Mouse (Mus musculus) adrenal gland, postnatal 4 days (tissue): Measurements from ENCODE around the gene Cngb1. TPM values are rescaled to one million over a fixed set of nuclear protein-coding genes. Genes with fewer than 3 reads are reported as not detected.

Source experiments
- DNase-seq, 2 experiments: peaks; one replicate each; pipeline ENCODE4 v3.0.0; 2021 to 2022; ENCODE audit warnings: low spot score in 2 of 2, mixed read lengths in 2 of 2
- long read RNA-seq, 2 experiments: library from polyadenylated mRNA; stranded (forward); transcript quantifications; one replicate each; pipeline ENCODE4 v2.0.0; 2021
- total RNA-seq, 2 experiments: library from RNA; stranded (reverse); gene quantifications; 2 replicates each; pipeline ENCODE4 v1.2.3; 2021

The Cngb1 gene
- 1 to 10 TPM; 2.1 to 2.3 TPM for total RNA-seq
- long read RNA-seq, experiment 1, partial matches to known transcripts: 0 of 1 reads
- long read RNA-seq, experiment 1, other reads (novel, unspliced or antisense): 0 of 1 reads
- long read RNA-seq, experiment 2, partial matches to known transcripts: 0 of 2 reads
- long read RNA-seq, experiment 2, other reads (novel, unspliced or antisense): 1 of 2 reads

DNA sequence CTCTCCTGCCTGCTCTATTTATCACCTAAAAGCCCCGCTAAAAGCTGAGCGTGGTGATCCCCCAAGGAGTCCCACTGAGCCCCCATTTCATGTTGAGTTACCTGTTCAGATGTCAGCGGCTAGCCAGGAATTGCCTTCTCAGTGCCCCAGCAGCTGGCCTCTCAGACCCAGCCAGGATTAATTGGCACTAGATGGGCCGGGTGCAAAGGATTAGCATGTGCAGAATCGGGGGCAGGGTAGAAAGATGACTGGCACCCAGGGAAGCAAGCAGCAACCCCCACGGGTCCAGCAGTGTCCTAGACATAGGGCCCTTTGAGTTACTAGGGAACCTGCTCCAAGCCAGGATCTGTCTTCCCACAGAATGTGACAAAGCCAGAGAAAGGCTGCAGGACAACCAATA, at the start of gene Cngb1:
Gene Cngb1, minus strand, starts transcription at position 155 of the 400 bp plus-strand sequence.
- DNase-seq: no peak

DNA sequence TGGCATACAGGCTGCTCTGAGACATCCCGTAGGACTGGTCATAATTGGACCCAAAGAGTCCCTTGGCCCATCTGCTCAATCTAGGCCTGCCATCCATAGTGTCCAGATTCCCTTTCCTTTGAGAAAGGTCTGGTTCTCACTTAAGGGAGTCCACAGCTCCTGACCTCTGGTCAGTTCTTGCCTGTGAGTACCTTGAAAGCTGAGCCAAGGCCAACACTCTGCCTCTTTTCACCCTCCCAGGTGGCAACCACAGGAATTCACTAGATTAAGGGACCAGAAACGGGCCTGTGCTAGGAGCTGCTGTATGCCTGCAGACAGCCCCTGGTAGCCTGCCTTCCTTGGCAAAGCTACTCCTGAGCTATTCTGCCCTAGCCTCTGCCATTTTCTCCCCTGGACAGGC, 48.2 kb upstream of the Cngb1 start:
- no peak for DNase-seq

DNA sequence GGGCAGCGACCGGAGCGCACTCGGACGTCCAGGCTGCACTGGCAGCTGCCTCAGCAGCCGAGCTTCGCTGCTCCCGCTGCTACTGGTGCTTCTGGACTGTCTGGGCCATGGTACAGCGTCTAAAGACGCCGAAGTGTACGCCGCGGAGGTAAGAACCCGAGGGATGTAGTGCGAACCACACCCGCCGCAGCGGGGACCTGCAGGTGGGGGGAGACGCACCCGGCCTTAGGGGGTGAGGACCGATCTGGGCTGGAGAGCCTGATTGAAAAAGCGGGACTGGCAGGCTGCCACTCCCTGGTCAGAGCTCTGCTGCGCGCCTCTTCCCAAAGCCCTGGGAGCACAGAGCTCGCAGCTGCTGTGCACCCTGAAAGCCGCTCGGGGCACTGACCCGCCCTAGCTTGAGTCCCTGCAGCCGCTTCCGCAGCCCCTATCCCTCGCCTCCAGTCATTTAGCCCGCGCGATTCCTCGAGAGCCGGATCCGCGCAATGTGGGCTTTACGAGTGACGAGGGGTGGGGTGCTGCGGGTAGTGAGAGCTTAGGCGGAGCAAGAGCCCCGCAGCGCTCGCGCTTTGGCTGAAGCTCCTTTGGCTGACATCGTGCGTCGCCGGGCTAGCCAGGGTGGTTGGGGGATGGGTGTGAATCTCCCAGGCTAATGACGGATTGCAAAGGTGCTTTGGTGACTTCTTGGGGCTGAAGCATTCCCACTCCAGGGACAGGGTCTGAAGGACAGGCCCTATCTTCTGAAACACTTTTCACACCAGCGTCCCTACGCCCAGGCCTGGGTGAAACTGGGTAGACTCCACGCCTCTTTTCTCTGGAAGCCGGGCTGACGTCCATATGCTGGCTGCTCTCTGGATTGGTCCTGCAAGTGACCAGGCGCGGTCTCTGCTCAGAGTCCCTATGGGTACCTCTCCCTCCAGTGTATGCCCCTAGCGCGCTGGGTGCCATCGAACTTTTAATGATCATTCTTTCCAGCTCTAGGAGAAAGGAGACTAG, 46.8 kb upstream of the Cngb1 start:
- peak in 1 of 2 experiments; percentile 20 for DNase-seq

DNA sequence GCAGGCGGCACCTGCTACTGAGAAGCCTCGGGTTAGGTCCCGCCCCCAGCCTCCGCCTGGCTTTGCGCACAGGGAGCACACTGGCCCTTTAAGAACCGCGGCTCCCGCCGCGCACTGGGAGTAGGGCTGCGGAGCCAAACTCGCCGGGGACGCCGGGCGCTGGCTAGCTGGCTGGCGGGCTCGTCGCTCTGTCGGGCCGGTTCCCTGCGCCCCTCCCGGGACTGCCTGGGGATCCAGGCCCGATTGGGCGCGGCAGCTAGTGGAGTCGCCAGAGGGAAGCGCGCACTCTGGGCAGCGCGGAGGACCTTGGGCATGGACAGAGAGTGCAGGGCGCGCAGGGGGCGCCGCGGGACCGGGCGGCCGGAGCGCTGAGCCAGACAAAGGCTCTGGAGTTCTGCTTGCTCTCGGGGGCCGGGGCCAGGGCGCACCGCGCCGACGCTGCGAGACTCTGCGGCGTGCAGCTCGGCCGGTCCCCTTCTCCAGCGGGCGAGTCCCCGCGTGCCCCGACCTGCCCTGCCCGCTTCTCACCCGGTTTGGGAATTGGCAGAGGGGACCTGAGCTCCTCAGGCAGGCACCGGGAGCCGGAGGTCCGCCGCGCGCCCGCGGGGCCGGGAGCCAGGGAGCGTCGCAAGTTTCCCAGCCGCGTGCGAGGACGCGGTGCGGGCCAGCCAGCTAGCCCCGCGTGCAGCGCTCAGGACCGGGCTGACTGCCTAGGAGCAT, 45.9 kb upstream of the Cngb1 start, which contains the start of gene Mmp15:
Gene Mmp15, plus strand, starts transcription at position 118 of the 720 bp plus-strand sequence.
- peak; percentile 32 to 58 for DNase-seq

DNA sequence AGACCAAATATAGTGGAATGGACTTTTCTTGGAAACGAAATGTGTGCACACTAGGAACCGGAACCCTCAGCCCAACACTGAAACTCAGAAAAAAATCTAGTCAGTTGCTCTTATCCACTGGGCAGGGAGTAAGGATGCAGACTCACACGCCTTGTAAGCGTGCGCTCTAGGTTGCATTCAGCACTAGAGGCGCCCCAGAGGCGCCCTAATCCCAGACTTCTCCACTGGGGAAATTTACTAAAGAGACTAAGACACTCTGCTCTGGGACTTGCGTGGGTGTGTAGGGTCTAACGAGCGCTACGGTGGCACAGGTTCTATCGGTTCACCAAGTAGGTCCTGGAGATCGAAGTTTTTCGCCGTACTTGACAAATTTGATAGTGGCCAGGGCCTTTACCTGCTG, 45.1 kb upstream of the Cngb1 start:
- DNase-seq: no peak

DNA sequence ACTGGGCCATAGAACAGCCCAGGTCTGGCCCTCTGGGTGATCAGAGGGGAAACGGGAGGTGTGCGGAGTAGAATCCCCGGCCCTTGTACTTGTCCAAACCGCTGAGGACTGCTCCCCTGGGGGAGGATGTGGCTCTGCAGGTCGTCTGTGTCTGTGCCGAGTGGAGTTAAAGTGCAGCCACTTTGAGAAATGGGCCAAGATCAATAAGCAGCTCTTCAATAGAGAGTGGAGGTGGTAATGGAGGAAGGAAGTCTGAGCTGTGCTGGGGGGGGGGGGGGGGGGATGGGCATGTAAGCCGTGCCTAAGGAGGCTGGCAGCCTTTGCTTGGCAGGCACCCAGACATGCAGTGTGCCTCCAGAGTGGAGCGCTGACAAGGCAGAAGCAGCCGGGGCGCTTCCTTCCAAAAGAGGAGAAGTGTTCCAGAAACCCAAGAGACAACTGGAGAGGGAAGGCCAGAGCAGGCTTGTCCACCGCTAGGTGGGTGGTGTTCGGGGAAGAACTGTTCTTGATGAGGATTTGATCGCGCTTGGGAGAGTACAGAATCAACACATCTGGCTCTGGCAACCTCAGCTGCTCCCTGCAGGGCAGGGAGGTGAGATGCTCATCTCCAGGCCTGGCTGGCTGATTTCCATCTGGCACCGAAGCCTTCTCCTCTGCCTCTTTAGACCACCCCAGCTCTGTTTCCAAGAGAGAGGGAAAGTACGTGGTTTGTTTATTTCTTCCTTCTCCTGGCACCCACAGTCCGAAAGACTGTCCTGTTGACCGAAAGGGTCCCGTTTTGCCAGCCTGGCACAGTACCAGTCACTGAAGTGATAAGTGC, 42.6 kb upstream of the Cngb1 start:
- no peak for DNase-seq

DNA sequence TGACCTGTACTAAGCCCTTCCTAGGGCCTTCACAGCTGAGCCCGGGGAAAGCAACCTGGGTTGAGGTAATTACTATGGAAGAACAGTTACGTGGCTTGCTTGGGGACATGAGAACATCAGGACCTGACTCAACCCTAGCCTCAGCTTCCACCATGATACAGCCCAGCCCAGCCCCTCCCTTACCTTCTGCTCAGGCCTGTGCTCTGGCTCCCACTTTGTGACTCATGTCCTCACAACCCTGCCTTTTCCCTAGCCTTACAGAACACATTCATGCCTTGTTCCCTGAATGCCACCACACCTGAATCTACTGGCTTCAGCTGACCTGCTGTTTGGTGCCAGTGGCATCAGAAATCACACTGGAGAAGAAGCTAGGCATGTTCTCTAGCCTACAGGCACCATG, 42.0 kb upstream of the Cngb1 start:
- DNase-seq: no peak

DNA sequence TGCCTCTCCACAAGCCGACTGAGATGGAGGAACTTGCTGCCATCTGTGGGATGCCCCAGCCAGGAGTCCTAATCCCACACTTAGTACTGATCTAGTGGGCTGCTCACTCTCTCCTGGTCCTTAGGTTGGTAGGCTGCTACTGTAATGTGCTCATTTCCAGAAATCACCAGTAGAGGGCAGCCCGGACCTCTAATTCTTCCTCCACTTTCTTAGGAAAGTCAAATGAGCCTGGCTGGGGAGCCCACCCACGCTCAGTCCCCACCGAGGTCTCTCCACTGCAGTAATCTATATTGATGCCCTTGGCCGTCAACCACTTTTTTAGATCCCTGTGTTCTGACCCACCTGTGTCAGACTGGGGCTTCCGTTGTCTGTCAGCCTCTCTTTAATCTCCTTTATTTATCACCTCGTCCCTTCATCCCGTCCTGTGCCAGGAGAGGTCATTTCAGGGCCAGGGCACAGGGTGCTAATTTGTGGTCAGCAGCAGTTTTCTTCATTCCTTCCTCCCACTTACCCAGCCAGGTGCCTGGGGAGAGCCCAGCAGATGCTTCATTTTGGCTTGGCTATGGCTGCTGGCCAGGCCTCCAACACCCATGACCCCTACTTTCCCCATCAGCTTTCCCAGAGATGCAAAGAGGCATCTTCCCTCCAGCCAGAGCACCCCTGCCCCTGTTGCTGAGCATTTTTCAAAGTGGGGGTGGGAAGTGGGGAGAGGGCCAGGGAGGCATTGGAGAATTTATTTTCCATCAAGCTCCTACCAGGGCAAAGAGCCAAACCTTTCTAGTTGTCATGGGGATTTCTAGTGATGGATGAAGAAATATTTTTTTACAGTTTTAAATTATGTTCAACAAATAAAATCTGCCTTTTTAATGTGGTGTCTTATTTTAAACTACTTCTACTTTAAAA, 40.5 kb upstream of the Cngb1 start:
- peak; percentile 36 to 37 for DNase-seq

DNA sequence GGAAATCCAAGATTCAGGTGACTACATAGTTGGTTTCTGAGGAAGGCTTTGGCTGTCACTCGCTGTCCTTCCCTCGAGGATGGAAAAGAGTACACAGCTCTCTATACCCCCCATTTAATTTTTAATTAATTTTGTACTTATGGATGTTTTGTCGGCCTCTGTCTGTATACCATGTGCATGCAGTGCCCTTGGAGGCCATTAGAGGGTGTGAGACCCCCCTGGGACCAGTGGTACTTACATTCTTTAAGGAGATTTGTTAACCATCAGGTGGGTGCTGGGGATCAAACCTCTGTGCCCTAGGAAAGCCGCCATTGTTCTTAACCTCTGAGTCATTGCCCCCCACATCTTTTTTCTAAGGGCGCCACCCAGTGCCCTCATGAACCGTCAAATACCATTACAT, 38.3 kb upstream of the Cngb1 start:
- DNase-seq: no peak

DNA sequence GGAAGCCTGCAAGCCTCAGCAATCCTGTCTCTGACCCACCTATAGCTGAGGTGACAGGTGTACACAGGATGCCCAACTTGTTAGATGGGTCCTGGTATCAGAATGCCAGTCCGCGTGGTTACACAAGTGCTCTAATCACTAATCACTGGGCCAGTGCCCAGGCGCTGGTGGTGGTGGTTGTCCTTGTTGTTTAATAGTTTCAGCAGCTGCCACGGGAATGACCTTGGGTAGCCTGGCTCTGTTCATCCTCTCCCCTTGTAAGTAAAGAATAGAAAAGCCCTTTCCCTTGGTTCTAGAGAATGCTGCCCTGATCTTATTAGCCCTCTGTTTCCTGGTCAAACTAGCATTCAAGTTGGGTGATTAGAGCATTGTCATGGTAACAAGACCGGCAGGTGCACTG, 35.3 kb upstream of the Cngb1 start:
- no peak for DNase-seq

DNA sequence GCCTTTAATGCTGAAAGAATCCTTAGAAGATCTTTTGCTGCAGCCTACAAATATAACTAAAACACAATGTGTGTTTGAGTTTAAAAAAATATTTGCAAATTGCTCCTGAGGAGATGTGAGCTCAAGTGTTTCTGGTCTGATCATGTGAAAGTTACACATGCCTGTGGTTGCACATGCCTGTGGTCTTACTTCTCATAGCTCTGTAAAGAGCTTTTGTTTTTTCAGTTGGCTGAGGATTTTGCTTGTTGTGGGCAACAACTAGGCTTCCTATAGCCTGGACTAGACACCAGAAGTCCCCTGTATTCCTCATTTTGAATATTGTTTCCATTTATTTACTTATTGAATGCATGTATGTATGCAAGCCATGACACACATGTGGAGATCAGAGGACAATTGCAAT, 30.0 kb upstream of the Cngb1 start:
- no peak for DNase-seq

DNA sequence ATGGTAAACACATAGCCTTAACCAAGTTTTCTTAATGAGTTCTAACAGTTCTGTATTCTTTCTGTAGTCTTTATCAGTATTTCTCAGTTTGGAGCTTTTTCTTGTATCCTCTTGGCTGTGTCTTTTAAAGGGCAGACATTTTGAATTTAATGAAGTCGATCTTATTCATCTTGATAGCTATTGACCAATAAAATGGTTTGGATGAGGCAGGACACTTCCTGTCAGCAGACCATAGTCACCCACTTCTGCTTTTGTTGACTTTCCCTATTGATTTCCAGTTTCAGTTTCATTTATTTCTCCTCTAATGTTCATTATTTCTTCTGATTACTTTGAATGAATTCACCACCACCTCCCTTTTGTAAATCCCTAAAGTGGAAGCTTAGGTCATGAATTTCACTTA, 29.3 kb upstream of the Cngb1 start:
- no peak for DNase-seq

DNA sequence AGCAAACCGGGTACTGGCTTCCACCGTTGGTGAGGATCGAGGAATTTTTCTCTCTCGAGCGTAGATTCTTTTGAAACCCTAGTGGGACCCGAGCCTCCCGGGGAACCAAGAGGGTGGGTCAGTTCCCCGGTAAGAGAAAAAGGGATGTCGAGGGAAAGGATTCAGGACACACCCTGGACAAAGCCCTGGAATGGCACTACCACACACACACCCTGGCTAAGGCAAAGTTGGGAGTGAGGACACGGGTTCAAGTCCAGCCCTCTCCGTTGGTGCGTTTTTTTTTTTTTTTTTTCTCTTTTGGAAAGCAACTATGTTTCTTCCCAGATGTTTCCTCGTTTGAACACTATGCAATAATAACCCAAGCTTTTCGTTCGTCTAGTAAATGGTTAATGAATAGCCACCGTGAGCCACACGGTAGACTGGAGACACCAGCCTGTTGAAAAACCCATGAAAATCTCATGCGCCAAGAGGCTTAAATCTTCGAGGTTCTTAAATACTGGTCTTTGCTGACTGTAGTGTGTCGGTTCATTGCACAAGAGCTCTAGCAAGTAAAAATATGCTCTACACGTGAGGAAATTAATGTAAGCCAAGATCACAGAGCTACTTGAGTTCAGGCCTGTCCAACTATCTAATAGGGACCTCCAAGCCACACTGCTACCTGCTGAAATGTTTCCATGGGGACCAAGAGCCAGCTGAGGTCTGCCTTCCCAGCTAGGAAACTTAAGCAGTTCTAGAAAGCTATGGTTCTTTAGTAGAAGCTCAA, 26.2 kb upstream of the Cngb1 start:
- no peak for DNase-seq

DNA sequence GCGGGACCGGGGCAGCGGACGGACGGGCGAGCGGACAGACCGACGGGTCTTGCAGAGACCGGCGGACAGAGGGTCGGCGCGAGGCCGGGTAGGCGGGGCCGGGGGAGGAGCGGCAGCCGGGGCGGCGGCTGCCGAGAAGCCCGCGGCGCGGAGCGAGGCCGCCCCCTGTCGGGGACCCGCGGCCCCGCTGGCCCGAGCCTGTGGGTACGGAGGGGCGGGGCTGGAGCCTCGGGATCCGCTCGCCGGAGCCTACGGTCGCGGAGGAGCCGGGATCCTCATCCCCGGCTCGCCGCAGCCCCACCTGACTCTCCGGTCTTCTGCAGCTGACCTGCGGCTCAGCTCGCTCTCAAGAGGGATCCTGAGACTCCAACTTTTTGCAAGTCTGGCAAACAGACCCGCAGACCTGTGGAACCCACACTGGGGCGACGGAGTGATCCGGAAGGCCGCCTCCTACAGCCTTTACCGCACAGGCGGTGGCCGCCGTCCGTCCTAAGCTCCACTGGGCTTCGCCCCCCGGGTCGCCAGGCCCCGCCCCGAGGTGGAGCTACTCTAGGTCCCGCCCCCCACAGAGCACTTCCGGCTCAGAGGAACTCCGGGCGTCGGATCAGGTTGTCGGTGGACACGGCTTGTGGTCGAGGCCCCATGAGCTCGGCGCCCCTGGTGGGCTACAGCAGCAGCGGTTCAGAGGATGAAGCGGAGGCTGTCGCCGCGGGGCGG, 25.5 kb upstream of the Cngb1 start, which contains the start of the genes Zfp319 and Usb1:
Gene Zfp319, minus strand, starts transcription at position 231 of the 717 bp plus-strand sequence.
Gene Usb1, plus strand, starts transcription at position 565 of the 717 bp plus-strand sequence.
- DNase-seq: peak; percentile 93 to 96

DNA sequence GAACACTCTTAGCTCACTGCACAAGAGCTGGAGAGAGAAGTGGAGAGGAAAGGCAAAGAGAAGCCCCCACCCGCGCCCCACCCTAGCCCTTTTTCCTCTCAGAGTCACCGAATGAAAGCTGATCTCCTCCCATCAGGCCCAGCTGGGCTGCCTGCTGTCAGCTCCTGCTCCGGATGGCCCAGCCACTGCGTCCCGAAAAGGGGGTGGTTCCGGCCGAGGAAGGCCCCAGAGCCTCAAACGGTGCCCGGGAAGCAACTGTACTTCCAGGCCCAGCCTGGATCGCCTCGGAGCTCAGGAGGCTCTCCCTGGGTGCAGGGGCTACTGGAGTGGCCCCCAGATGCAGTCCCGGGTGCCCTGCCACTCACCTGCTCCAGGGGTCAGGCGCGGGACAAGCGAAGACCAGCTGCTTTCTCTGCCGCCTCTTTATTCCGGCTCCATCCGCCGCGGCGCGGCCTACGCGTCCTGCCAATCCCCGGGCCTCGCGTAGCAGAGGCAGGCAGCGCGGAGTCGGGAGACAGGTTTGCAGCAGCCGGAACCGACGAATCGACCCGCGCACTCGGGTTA, 24.9 kb upstream of the Cngb1 start:
- DNase-seq: peak in 1 of 2 experiments; percentile 45

DNA sequence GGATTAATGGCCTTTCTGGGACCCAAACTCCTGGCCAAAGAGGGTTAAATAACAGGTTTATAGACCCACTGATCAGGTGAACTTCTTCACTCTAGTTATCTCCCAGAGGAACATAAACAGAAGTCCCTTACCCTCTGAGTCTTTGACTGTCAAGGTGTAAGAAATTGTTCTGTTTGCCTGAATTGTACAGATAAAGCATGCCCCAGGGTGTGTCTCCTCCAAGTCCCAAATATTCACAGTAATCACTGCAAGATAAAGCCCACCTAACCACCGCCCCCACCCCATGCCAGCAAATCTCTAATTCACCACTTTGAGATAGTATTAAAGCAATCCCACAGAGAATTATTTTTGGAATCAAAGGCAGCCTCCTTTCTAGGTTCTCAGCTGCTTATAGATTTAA, 24.0 kb upstream of the Cngb1 start:
- DNase-seq: no peak

DNA sequence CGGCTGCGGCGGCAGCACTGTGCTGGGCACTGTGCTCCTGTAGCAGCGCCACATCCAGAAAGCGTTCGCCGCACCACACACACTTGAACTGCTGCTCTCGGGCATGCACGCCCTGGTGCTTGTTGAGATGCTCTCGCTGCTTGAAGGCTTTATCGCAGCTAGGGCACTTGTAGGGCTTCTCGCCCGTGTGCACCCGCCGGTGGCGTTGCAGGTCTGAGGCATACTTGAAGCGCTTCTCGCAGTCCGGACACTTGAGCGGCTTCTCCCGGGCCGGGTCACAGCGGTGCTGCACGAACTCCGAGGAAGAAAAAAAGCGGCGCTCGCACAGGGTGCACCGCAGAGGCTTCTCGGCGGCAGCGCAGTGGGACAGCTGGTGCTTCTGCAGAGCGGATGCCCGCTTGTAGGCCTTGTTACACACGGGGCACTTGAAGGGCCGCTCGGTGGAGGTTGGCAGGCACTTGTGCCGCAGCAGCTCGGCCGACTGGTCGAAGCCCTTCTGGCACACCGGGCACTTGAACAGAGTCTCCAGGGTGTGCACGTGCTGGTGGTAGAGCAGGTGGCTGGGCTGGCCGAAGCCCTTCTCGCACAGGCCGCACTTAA, 21.6 kb upstream of the Cngb1 start:
- DNase-seq: no peak
